Mouse (Mus musculus) erythroblast, embryonic 14.5 days (primary cell): ENCODE data around the gene Rreb1. TPM values are rescaled to one million over a fixed set of nuclear protein-coding genes. Genes with fewer than 3 reads are reported as not detected.

Experiments
- H3K27me3 ChIP-seq: 2 replicates; pipeline ENCODE4 v1.6.1; 2012; ENCODE audit warnings: inconsistent platforms; ENCODE audit not compliant: control insufficient read depth
- H3K36me3 ChIP-seq: 2 replicates; pipeline ENCODE4 v1.6.1; 2012; ENCODE audit warnings: mild to moderate bottlenecking, inconsistent platforms; ENCODE audit not compliant: control insufficient read depth
- H3K4me1 ChIP-seq: 2 replicates; pipeline ENCODE4 v1.6.1; 2012; ENCODE audit warnings: inconsistent platforms; ENCODE audit not compliant: control insufficient read depth
- H3K4me3 ChIP-seq: replicated peaks from 2 replicates; pipeline ENCODE3; 2012; ENCODE audit warnings: moderate library complexity, mild to moderate bottlenecking, inconsistent platforms
- H3K9me3 ChIP-seq: 2 replicates; pipeline ENCODE4 v1.6.1; 2012; ENCODE audit warnings: low read length, inconsistent platforms, mixed read lengths; ENCODE audit not compliant: control insufficient read depth
- GATA1 ChIP-seq: IDR thresholded peaks from 2 replicates; pipeline ENCODE4 v1.6.1; 2012; ENCODE audit warnings: low read length, inconsistent platforms, mixed read lengths
- TAL1 ChIP-seq: IDR thresholded peaks from 3 replicates; pipeline ENCODE4 v1.6.1; 2012; ENCODE audit warnings: low read length, inconsistent platforms, mixed read lengths
- polyA plus RNA-seq: library from polyadenylated mRNA; stranded (reverse); fragments of >175 nt; gene quantifications from 2 replicates; pipeline ENCODE4 v1.2.3, GENCODE M21; 2012

Rreb1 gene
- polyA plus RNA-seq, 1 experiment: 0.60 TPM

- Histone ChIP-seq H3K4me1 (peaks cover 91% of the 10 kb centered on the region), H3K4me3 (no peak overlapping the region), H3K9me3 (no peaks in the 10 kb centered on the region), H3K27me3 (no peaks in the 10 kb centered on the region), H3K36me3 (no peaks in the 10 kb centered on the region; the same call in none of the 2 replicates)
- TF ChIP-seq GATA1: no peak
- TF ChIP-seq TAL1: no peak
These were observed 97.7 kb downstream of the Rreb1 start for GRCm38 (mm10) chr13:37875919-37876318.

GRCm38 (mm10) chr13:37876366-37876765 is 98.2 kb downstream of the Rreb1 start:
- Histone ChIP-seq H3K9me3 (no peaks in the 10 kb centered on the region), H3K27me3 (no peaks in the 10 kb centered on the region)

GRCm38 (mm10) chr13:37876836-37877235 is 98.6 kb downstream of the Rreb1 start:
- Histone ChIP-seq H3K4me1 (peaks cover 94% of the 10 kb centered on the region), H3K27me3 (no peaks in the 10 kb centered on the region), H3K4me3 (no peak overlapping the region), H3K9me3 (no peaks in the 10 kb centered on the region), H3K36me3 (peaks cover 2% of the 10 kb centered on the region)
- no peak for TF ChIP-seq TAL1
- TF ChIP-seq GATA1: no peak

More at GRCm38 (mm10) chr13:37876366-37876765, 98.2 kb downstream of the Rreb1 start:
- no peak for TF ChIP-seq GATA1
- Histone ChIP-seq H3K36me3 (no peaks in the 10 kb centered on the region; the same call in none of the 2 replicates), H3K4me3 (no peak overlapping the region), H3K4me1 (peaks cover 92% of the 10 kb centered on the region)

- H3K36me3 ChIP-seq: peaks cover 4% of the 10 kb centered on the region
- H3K9me3 ChIP-seq: no peaks in the 10 kb centered on the region
- no peak overlapping the region for H3K4me3 ChIP-seq
- no peaks in the 10 kb centered on the region for H3K27me3 ChIP-seq
- no peak for TF ChIP-seq TAL1
- no peak for TF ChIP-seq GATA1
- H3K4me1 ChIP-seq: peaks cover 94% of the 10 kb centered on the region
These were observed 99.0 kb downstream of the Rreb1 start for GRCm38 (mm10) chr13:37877241-37877640.

GRCm38 (mm10) chr13:37878918-37879331 is 100.7 kb downstream of the Rreb1 start:
- Histone ChIP-seq H3K36me3 (peaks cover 14% of the 10 kb centered on the region), H3K9me3 (no peaks in the 10 kb centered on the region), H3K4me3 (peak overlapping the region; percentile 11), H3K27me3 (no peaks in the 10 kb centered on the region), H3K4me1 (peaks cover 94% of the 10 kb centered on the region)
- TF ChIP-seq GATA1: no peak
- no peak; the same call in 2 of the 3 replicates for TF ChIP-seq TAL1

- Histone ChIP-seq H3K4me1 (peaks cover 95% of the 10 kb centered on the region), H3K4me3 (peak overlapping the region; percentile 11), H3K9me3 (no peaks in the 10 kb centered on the region), H3K36me3 (peaks cover 14% of the 10 kb centered on the region), H3K27me3 (no peaks in the 10 kb centered on the region)
- TF ChIP-seq TAL1: no peak
- TF ChIP-seq GATA1: no peak
These were observed 101.4 kb downstream of the Rreb1 start for GRCm38 (mm10) chr13:37879556-37879955.

GRCm38 (mm10) chr13:37880035-37880434 is 101.8 kb downstream of the Rreb1 start:
- H3K27me3 ChIP-seq: no peaks in the 10 kb centered on the region
- TF ChIP-seq GATA1: no peak
- no peak for TF ChIP-seq TAL1
- peaks cover 95% of the 10 kb centered on the region for H3K4me1 ChIP-seq
- no peak overlapping the region for H3K4me3 ChIP-seq
- H3K36me3 ChIP-seq: peaks cover 14% of the 10 kb centered on the region
- H3K9me3 ChIP-seq: no peaks in the 10 kb centered on the region

GRCm38 (mm10) chr13:37880581-37881130 is 102.5 kb downstream of the Rreb1 start:
- H3K4me3 ChIP-seq: peak overlapping the region; percentile 43
- peaks cover 14% of the 10 kb centered on the region for H3K36me3 ChIP-seq
- H3K9me3 ChIP-seq: no peaks in the 10 kb centered on the region
- no peaks in the 10 kb centered on the region for H3K27me3 ChIP-seq
- TF ChIP-seq GATA1: peak; percentile 39; the same call in 1 of the 2 replicates
- no peak for TF ChIP-seq TAL1
- H3K4me1 ChIP-seq: peaks cover 97% of the 10 kb centered on the region

- TF ChIP-seq GATA1 (no peak), TAL1 (no peak)
- H3K9me3 ChIP-seq: no peaks in the 10 kb centered on the region
- peaks cover 14% of the 10 kb centered on the region for H3K36me3 ChIP-seq
- H3K27me3 ChIP-seq: no peaks in the 10 kb centered on the region
- H3K4me3 ChIP-seq: no peak overlapping the region
- peaks cover 89% of the 10 kb centered on the region for H3K4me1 ChIP-seq
These were observed 104.3 kb downstream of the Rreb1 start for GRCm38 (mm10) chr13:37882521-37882920.

- Histone ChIP-seq H3K27me3 (no peaks in the 10 kb centered on the region), H3K4me3 (no peak overlapping the region), H3K4me1 (peaks cover 89% of the 10 kb centered on the region), H3K9me3 (no peaks in the 10 kb centered on the region), H3K36me3 (peaks cover 18% of the 10 kb centered on the region)
- no peak for TF ChIP-seq GATA1
- no peak for TF ChIP-seq TAL1
These were observed 104.8 kb downstream of the Rreb1 start for GRCm38 (mm10) chr13:37883008-37883407.
